Mouse (Mus musculus) left cerebral cortex, postnatal 14 days (tissue): ENCODE data around the gene Gm44511. TPM values are rescaled to one million over a fixed set of nuclear protein-coding genes. Genes with fewer than 3 reads are reported as not detected.

Source experiments
- DNase-seq, 2 experiments: peaks; one replicate each; pipeline ENCODE4 v3.0.0; 2021 to 2022; ENCODE audit warnings: low spot score in 2 of 2, mixed read lengths in 1 of 2
- intact Hi-C: fragments of 180-260 bp; cut with DNase I; formaldehyde crosslinking; loops from one replicate; pipeline ENCODE4 v1.15.1; 2025
- total RNA-seq, 2 experiments: library from RNA; stranded (reverse); gene quantifications; 2 replicates each; pipeline ENCODE4 v1.2.3; 2021

Gm44511 gene
- total RNA-seq, 2 experiments from 2014 or later, result not detected

DNA sequence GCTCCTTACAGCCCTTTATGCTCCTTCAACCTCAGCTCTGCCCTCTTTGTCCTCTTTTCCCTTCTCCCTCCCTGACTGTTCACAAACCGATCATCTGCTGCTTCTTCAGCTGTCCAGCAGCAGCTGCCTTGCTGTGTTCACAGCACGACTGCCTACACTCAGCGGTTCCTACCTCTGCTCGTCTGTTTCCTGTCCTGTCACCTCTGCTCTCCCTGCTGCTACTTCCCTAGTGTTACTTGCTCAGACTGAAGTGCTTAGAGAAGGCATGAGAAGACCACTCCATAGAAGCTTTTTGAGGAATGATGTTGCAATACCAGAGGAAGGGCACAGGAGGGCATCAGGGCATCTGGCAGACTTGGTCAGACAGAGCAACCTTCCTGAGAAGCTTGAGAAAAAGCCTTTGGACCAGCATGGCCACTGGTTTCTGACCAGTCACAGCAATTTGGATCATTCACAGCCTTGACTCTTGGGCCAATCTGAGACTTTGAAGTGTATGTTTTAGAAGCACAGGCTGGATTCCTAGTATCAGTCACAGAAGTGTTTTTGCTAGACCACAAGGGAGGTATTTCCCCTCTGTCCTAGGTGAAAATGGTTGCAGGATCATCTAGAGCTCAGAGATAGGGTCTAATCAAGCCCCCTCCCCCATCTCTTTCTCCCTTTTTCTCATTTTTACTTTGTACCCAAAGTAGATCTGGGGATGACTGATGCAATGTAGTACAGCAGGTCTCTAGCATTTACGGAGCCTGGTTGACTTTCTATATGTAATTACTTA lies 92.0 kb downstream of the Gm44511 start:
- no peak for DNase-seq
- intact Hi-C loops, result no loop called here

- DNase-seq, result no peak
- intact Hi-C loops, result no loop called here
These were observed 94.1 kb downstream of the Gm44511 start for GRCm38 (mm10) chr6:128732032-128732431.

Other genes with a start within 250 kb of the Gm44511 start
- 10 to 100 TPM; 15.3 to 19.5 TPM for gene A2ml1, start 244.7 kb downstream of the Gm44511 start, total RNA-seq
- gene Klrb1a, start 202.8 kb downstream of the Gm44511 start, total RNA-seq, result not detected
- not detected for gene Clec2h, start 163.9 kb downstream of the Gm44511 start, total RNA-seq
- under 1 TPM in 1 of 2 experiments, not detected in 1; 0.47 TPM for gene Klrb1, start 103.3 kb downstream of the Gm44511 start, total RNA-seq
- not detected for gene Klrb1c, start 37.1 kb downstream of the Gm44511 start, total RNA-seq
- gene Klrb1b, start within 50 bp of the Gm44511 start, total RNA-seq, result not detected
- gene Clec2i, start 61.3 kb upstream of the Gm44511 start, total RNA-seq, result under 1 TPM in 1 of 2 experiments, not detected in 1; 0.15 TPM
- 1 to 10 TPM in 1 of 2 experiments, under 1 TPM in 1; 0.97 to 1.3 TPM for gene BC035044, start 64.8 kb upstream of the Gm44511 start, total RNA-seq
- 1 to 10 TPM in 1 of 2 experiments, not detected in 1; 1.5 TPM for gene Clec2g, start 108.1 kb upstream of the Gm44511 start, total RNA-seq
- gene Klrb1f, start 219.6 kb upstream of the Gm44511 start, total RNA-seq, result not detected